Mouse (Mus musculus) neural tube, embryonic 15.5 days (tissue): Measurements from ENCODE around the gene Trpv4. TPM values are rescaled to one million over a fixed set of nuclear protein-coding genes. Genes with fewer than 3 reads are reported as not detected.

Source experiments
- ATAC-seq: fragments of 200-750 bp; cut with Nextera tagmentation; 2 replicates; pipeline ENCODE4 v1.8.0; 2017; ENCODE audit warnings: mild to moderate bottlenecking, moderate TSS enrichment, moderate library complexity; ENCODE audit not compliant: low FRiP score
- H3K27ac ChIP-seq: fragments of 300-500 bp; sonication (generic); replicated peaks from 2 replicates; pipeline ENCODE4 v1.5.1; 2015; ENCODE audit warnings: mild to moderate bottlenecking, inconsistent platforms
- H3K27me3 ChIP-seq: fragments of 300-500 bp; sonication (generic); replicated peaks from 2 replicates; pipeline ENCODE4 v1.6.1; 2015; ENCODE audit warnings: inconsistent platforms
- H3K36me3 ChIP-seq: fragments of 300-500 bp; sonication (generic); 2 replicates; pipeline ENCODE4 v1.6.1; 2015; ENCODE audit warnings: inconsistent platforms
- H3K4me1 ChIP-seq: fragments of 300-500 bp; sonication (generic); 2 replicates; pipeline ENCODE4 v1.6.1; 2015; ENCODE audit warnings: inconsistent platforms
- H3K4me2 ChIP-seq: fragments of 300-500 bp; sonication (generic); 2 replicates; pipeline ENCODE4 v1.6.1; 2015; ENCODE audit warnings: inconsistent platforms, mild to moderate bottlenecking, moderate library complexity
- H3K4me3 ChIP-seq: fragments of 300-500 bp; sonication (generic); replicated peaks from 2 replicates; pipeline ENCODE4 v1.5.1; 2015; ENCODE audit warnings: mild to moderate bottlenecking, inconsistent platforms
- H3K9ac ChIP-seq: fragments of 300-500 bp; sonication (generic); replicated peaks from 2 replicates; pipeline ENCODE4 v1.6.1; 2015; ENCODE audit warnings: mild to moderate bottlenecking, inconsistent platforms
- H3K9me3 ChIP-seq: fragments of 300-500 bp; sonication (generic); replicated peaks from 2 replicates; pipeline ENCODE4 v1.6.1; 2016; ENCODE audit warnings: inconsistent platforms
- WGBS: fragments of 180-500 bp; shearing (Covaris S2); methylation state at CpG from one replicate; pipeline ENCODE4 v1.1.7; 2015; ENCODE audit warnings: mixed read lengths; 5-methylcytosine and 5-hydroxymethylcytosine counted together
- polyA plus RNA-seq: library from polyadenylated mRNA; unstranded; fragments of >200 nt; fragmentation: Nextera tagmentation; extraction: Ambion mirVana; gene quantifications from 2 replicates; pipeline ENCODE4 v1.2.1, GENCODE M21; 2015

Trpv4 gene
- polyA plus RNA-seq, 1 experiment from 2014 or later = 1.4 TPM

DNA sequence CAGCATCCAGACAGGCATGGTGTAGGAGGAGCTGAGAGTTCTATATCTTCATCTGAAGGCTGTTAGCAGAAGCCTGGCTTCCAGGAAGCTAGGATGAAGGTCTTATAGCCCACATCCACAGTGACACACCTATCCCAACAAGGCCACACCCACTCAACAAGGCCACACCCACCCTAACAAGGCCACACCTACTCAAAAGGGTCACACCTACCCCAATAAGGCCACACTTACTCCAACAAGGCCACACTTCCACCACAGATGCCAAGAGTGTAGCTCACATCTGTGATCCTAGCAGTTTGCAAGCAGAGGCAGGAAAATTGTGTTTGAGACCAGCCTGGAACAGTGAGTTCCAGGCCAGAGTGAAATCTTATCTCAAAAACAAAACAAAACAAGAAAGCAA lies 29.7 kb upstream of the Trpv4 start:
- Histone ChIP-seq H3K27ac (no peak overlapping the region), H3K36me3 (no peaks in the 10 kb centered on the region), H3K9ac (no peak overlapping the region), H3K9me3 (no peaks in the 10 kb centered on the region), H3K4me2 (no peak overlapping the region), H3K4me3 (no peak overlapping the region), H3K27me3 (no peaks in the 10 kb centered on the region), H3K4me1 (peaks cover 32% of the 10 kb centered on the region)
- ATAC-seq = no peak

DNA sequence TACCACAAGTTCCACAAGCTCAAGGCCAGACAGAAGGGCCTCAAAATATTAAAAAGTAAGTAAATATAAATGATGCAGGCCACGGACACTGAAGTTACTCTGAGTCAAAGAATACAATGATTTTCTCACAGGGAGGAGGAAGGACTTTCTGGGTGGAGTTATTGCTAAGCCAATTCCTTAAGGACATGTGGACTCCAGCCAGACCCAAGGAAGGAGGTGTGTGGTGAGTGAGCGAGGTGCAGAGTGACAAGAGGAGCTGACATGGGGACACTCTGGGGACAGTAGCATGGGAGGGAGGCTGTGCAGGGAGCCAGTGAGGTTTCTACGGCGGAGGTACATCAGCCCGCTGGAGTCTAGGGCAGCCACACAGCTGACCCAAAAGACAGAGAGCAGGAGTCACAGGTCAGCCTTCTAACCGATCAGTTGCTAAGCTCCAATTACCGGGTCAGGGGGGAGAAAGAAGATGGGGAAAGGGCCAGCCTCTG lies 28.5 kb upstream of the Trpv4 start:
- no peak overlapping the region for H3K4me2 ChIP-seq
- H3K9ac ChIP-seq = no peak overlapping the region
- ATAC-seq = no peak
- H3K9me3 ChIP-seq = no peaks in the 10 kb centered on the region
- WGBS = 63% methylated on average over 7 of the region's 7 CpGs
- H3K27me3 ChIP-seq = no peaks in the 10 kb centered on the region
- peaks cover 37% of the 10 kb centered on the region for H3K4me1 ChIP-seq
- no peaks in the 10 kb centered on the region for H3K36me3 ChIP-seq
- H3K27ac ChIP-seq = no peak overlapping the region
- H3K4me3 ChIP-seq = no peak overlapping the region

DNA sequence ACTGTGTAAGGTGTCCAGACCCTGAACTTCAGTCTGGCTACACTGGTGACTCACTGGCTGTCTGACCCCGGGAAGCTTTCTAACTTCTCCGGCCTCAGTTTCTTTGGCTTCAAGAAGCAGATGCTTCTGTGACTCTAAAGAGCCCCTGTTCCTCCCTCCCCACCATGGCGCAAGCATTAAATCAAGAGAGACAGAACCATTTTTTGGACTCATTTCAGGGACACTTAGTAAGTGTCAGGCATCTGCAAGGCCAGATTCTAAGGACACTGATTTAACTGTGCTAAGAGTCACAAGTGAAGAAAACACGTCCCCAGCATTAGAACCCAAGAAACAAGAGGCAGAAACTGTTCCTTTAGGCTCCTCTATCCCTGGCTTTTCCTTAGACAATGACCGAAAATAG lies 27.8 kb upstream of the Trpv4 start:
- H3K4me3 ChIP-seq = no peak overlapping the region
- H3K4me1 ChIP-seq = peaks cover 33% of the 10 kb centered on the region
- no peak overlapping the region for H3K9ac ChIP-seq
- no peaks in the 10 kb centered on the region for H3K27me3 ChIP-seq
- H3K9me3 ChIP-seq = no peaks in the 10 kb centered on the region
- WGBS = 90% methylated on average over 5 of the region's 5 CpGs
- H3K27ac ChIP-seq = no peak overlapping the region
- H3K36me3 ChIP-seq = no peaks in the 10 kb centered on the region
- ATAC-seq = no peak
- H3K4me2 ChIP-seq = no peak overlapping the region

DNA sequence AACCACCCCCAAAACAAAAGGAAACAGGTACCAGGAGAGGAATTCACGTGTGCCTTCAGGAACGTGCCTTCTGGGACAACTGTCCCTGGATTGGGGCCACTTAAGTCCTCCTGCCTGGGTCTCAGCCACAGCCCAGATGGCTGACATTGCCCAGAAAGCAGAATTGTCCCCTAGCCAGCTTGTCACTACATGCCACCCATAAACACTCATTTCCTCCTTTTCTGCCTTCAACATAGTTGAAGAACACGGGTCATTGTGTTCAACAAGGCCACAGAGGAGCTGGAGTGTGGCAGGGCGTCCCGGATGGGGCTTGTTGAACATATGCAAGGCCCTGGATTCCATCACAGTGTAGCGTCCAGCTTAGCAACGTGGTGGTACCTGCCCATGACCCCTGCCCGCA lies 23.5 kb upstream of the Trpv4 start:
- 79% methylated on average over 8 of the region's 8 CpGs for WGBS
- Histone ChIP-seq H3K36me3 (peaks cover 8% of the 10 kb centered on the region), H3K9me3 (no peaks in the 10 kb centered on the region), H3K27me3 (no peaks in the 10 kb centered on the region), H3K27ac (no peak overlapping the region), H3K4me2 (no peak overlapping the region), H3K4me1 (peaks cover 22% of the 10 kb centered on the region), H3K9ac (no peak overlapping the region), H3K4me3 (no peak overlapping the region)
- no peak for ATAC-seq

DNA sequence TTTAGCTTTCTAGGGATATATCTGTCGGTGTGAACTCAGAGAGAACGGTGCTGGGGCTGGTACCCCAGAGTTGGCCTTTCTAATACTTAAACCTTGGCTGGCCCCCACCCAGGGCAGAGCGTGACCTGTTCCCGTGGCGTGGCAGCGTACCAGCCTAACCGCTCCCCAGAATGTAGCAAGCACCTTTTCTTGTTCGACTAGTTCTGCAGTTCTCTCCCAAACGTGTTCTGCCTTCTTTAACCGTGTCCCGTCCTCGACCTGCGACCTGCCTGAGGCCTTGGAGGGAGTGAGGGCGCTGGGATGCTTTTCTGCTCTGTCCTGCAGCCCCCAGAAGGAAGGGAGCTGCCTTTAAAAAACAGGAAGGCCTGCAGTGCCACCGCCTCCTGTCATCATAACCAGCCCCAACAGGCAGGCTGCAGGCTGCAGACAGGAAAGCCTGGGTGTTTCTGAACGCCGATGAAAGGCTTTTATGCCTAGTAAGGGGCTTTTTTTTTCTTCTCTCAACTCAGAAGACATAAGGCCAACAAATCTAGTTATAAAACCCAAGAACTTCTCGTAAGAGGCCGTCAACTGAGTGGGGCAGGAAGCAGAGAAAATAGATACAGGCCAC lies 22.6 kb upstream of the Trpv4 start:
- H3K9me3 ChIP-seq = no peaks in the 10 kb centered on the region
- peaks cover 22% of the 10 kb centered on the region for H3K4me1 ChIP-seq
- H3K27me3 ChIP-seq = no peaks in the 10 kb centered on the region
- 77% methylated on average over 19 of the region's 19 CpGs for WGBS
- H3K4me2 ChIP-seq = no peak overlapping the region
- no peak for ATAC-seq
- no peak overlapping the region for H3K9ac ChIP-seq
- no peak overlapping the region for H3K4me3 ChIP-seq
- H3K36me3 ChIP-seq = peaks cover 17% of the 10 kb centered on the region
- no peak overlapping the region; the same call in 1 of the 2 replicates for H3K27ac ChIP-seq

DNA sequence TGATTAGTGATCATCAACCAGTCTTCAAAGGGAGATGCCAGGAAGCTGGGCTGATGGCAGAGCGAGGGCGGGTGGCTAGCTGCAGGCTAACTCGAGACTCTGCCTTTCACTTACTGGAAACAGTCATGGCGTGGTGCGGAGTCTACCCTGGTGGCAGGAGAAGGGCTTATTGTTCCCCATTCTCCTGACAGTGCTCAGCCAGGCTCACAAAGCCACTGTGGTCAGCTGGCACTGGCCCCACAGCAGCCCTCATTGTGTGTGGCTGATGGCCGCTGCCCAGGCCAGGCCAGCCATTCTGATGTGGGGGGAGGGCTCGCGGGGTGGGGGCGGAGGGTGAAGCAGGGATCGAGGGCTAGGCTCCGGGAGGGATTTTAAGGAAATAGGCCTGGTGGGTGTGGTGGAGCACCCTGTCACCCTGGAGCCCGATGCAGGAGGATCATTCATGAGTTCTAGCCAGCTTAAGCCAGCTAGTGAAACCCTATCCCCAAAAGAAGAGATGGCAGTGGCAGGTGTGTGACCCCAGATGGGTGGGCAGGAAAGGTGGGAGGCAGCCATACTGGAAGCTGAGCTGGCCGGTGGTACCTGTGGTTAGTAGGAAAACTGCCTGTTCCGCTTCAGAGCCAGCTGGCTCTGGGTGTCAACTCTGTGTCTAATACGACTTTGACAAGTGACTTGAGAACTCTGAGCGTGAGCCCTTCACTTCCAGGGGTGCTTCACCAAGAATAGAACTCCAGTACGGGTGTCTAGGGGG lies 21.8 kb upstream of the Trpv4 start:
- H3K27ac ChIP-seq = no peak overlapping the region
- H3K9me3 ChIP-seq = no peaks in the 10 kb centered on the region
- no peak overlapping the region for H3K4me3 ChIP-seq
- 53% methylated on average over 17 of the region's 17 CpGs for WGBS
- H3K27me3 ChIP-seq = no peaks in the 10 kb centered on the region
- H3K36me3 ChIP-seq = peaks cover 23% of the 10 kb centered on the region
- peaks cover 22% of the 10 kb centered on the region for H3K4me1 ChIP-seq
- H3K4me2 ChIP-seq = no peak overlapping the region
- H3K9ac ChIP-seq = no peak overlapping the region
- ATAC-seq = no peak

DNA sequence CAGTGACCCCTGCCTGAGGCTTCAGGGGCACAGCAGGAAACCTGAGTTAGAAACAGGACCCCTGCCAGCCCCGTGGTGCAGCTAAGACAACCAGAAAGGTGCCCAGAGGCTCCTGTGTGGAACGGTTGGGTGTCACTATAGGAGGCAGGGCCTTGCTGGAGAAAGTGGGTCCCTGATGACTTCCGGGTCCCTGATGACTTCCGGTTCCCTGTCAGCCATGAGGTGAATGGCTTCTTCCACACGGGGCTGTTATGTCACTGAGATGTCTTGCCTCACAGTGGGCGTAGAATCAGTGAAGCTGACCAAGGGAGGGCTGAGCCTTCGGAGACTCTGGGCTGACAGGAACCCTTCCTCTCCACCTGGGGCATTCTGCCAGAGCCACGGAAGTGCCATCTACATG lies 16.4 kb upstream of the Trpv4 start:
- WGBS = 84% methylated on average over 8 of the region's 8 CpGs
- ATAC-seq = no peak
- no peak overlapping the region for H3K4me3 ChIP-seq

DNA sequence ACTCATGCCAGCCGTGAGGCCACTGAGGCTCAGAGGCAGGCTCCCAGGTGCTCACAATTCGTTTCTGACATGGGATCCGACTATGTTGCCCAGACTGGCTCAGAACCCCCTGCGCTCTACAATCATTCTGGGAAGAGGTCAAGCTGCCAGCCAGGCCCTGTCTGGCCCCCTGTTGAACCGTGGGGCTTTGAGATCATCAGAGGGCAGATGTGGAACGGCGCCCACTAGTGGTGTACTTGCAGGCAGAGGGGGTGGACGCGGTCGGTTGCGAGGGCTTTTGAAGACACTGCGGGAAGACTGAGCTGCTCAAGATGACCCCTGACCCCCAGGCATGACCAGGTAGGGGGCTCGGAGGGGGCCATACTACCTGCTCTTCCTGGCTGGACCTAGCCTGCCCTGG lies 14.9 kb upstream of the Trpv4 start:
- Histone ChIP-seq H3K9me3 (no peaks in the 10 kb centered on the region), H3K27me3 (no peaks in the 10 kb centered on the region), H3K4me2 (no peak overlapping the region), H3K9ac (no peak overlapping the region), H3K36me3 (peaks cover 33% of the 10 kb centered on the region), H3K4me1 (no peaks in the 10 kb centered on the region), H3K27ac (no peak overlapping the region), H3K4me3 (no peak overlapping the region)
- 91% methylated on average over 13 of the region's 13 CpGs for WGBS
- no peak for ATAC-seq

More for the DNA sequence above, 16.4 kb upstream of the Trpv4 start:
- H3K4me1 ChIP-seq = peaks cover 4% of the 10 kb centered on the region
- peaks cover 30% of the 10 kb centered on the region for H3K36me3 ChIP-seq
- no peaks in the 10 kb centered on the region for H3K9me3 ChIP-seq
- no peak overlapping the region for H3K4me2 ChIP-seq
- no peaks in the 10 kb centered on the region for H3K27me3 ChIP-seq
- H3K27ac ChIP-seq = no peak overlapping the region
- no peak overlapping the region for H3K9ac ChIP-seq

DNA sequence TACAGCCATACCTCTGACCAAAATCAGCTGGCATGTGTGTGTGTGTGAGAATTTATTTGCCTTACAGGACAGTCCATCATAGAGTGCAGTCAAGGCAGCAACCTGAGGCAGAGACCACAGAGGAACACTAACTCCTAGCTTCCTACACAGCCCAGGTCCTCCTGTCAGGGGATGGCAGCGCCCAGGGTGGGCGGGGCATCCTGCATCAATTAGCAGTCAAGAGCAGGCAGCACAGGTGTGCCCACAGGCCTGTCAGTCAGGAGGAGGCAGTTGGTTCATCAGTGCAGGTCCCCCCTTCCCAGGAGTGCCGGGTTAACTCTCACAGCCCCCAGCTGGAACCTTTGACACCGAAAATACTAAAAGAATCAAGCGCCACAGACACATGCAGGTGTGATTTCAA lies 10.8 kb upstream of the Trpv4 start:
- Histone ChIP-seq H3K27me3 (no peaks in the 10 kb centered on the region), H3K4me1 (peaks cover 10% of the 10 kb centered on the region), H3K9ac (no peak overlapping the region), H3K4me3 (no peak overlapping the region), H3K4me2 (no peak overlapping the region), H3K36me3 (peaks cover 9% of the 10 kb centered on the region), H3K9me3 (no peaks in the 10 kb centered on the region), H3K27ac (no peak overlapping the region)
- 94% methylated on average over 5 of the region's 5 CpGs for WGBS
- ATAC-seq = no peak

DNA sequence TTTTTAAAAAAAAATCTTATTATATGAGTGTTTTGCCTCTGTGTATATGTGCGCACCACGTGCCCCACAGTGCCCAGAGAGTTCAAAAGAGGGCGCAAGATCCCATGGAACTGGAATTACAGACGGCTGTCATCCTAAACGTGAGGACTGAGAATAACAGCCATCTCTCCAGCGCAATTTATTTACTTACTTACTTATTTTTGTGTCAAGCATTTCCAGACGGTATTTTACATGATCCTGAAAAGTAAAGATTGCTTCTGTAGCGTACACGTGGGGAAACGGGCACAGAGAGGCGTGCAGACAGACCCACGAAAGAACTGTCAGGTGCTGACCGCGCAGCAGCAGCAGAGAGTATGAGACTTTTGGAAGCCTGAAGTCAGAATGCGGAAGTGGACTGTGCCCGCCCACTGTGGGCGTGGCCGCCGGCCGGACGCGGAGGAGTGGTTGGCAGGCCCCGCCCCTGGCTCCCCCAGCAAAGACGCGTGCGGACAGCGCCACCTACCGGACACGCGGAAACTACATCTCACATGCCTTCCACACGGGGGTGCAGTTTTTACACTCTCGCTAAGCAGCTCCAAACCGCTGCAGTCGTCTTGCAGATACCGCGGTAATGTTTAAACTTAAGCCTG lies 9.1 kb upstream of the Trpv4 start:
- Histone ChIP-seq H3K9me3 (no peaks in the 10 kb centered on the region), H3K4me3 (peak overlapping the region; percentile 34), H3K4me2 (peak overlapping the region; percentile 64), H3K9ac (no peak overlapping the region), H3K4me1 (peaks cover 10% of the 10 kb centered on the region), H3K27me3 (no peaks in the 10 kb centered on the region), H3K27ac (peak overlapping the region; percentile 65), H3K36me3 (peaks cover 7% of the 10 kb centered on the region; the same call in 1 of the 2 replicates)
- peak; percentile 92 for ATAC-seq
- WGBS = 4% methylated on average over 36 of the region's 36 CpGs

DNA sequence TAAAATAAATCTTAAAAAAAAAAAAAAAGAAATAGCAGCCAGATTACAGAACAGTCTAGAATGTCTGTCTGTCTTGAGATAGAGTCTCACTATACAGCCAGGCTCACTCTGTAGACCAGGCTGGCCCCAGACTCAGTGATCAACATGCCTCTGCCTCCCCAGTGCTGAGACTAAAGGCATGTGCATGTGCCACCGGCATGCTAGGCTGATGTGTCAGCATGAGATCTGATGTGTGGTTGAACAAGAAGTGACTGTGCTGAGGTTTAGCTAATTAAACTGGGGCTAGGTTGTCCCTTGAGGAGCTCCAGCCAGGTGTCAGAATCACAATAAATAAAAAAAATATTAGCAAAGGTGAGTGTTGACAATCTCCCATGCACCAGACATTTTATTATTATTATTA lies 8.4 kb upstream of the Trpv4 start:
- H3K4me3 ChIP-seq = no peak overlapping the region
- no peak overlapping the region for H3K27ac ChIP-seq
- H3K9ac ChIP-seq = no peak overlapping the region
- peaks cover 7% of the 10 kb centered on the region; the same call in 1 of the 2 replicates for H3K36me3 ChIP-seq
- peaks cover 10% of the 10 kb centered on the region for H3K4me1 ChIP-seq
- H3K4me2 ChIP-seq = no peak overlapping the region
- WGBS = 68% methylated on average over 1 of the region's 1 CpGs
- H3K27me3 ChIP-seq = no peaks in the 10 kb centered on the region
- no peaks in the 10 kb centered on the region for H3K9me3 ChIP-seq
- ATAC-seq = no peak

DNA sequence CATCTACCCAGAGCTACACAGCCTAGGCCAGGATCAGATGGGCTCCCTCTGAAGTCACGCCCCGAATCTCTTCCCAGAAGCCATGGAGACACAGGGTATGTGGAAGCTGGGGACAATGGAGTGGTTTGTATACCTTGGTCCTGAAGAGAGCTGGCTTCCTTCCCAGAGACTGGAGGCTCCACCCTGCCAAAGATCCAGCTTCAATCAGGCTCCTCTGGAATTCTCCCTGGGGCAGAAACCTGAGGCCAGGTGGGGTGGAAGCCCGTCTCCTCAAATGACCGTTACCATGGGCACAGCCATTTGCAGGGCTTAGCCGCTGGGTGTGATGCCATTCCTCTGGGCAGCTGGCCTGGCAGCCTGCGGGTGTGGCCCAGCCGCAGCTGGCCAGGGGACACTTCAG lies 6.5 kb upstream of the Trpv4 start:
- Histone ChIP-seq H3K4me3 (no peak overlapping the region), H3K9me3 (no peaks in the 10 kb centered on the region), H3K36me3 (peaks cover 4% of the 10 kb centered on the region; the same call in 1 of the 2 replicates), H3K27me3 (peaks cover 2% of the 10 kb centered on the region), H3K9ac (no peak overlapping the region), H3K4me1 (peaks cover 10% of the 10 kb centered on the region), H3K27ac (no peak overlapping the region), H3K4me2 (no peak overlapping the region)
- 65% methylated on average over 7 of the region's 7 CpGs for WGBS
- ATAC-seq = no peak
